Mouse (Mus musculus): ENCODE results near the gene Oprm1. TPM values are rescaled to one million over a fixed set of nuclear protein-coding genes. Genes with fewer than 3 reads are reported as not detected.

Oprm1 gene
- polyA plus RNA-seq, 1 experiment from 2014 or later: 1.00 TPM

- Histone ChIP-seq H3K36me3 (ENCODE audit: control insufficient read depth, insufficient read depth, low read length) (no peaks in the 10 kb centered on the region), H3K9me3 (ENCODE audit: control insufficient read depth, low read depth, low read length) (no peaks in the 10 kb centered on the region), H3K4me2 (replicated peaks; ENCODE audit: low read depth, low read length) (no peak overlapping the region), H3K4me1 (ENCODE audit: control insufficient read depth, insufficient read depth, low read length) (no peaks in the 10 kb centered on the region), H3K9ac (replicated peaks; ENCODE audit: low read depth, low read length) (no peak overlapping the region), H3K27ac (ENCODE audit: low read length) (no peak overlapping the region), H3K27me3 (ENCODE audit: control insufficient read depth, insufficient read depth, low read length) (no peaks in the 10 kb centered on the region), H3K4me3 (ENCODE audit: low read depth, low read length) (no peak overlapping the region)
- WGBS: 62% methylated on average over 1 of the region's 1 CpGs
- ATAC-seq (ENCODE audit: insufficient number of reproducible peaks, insufficient read depth, low FRiP score, low read depth): no peak
These were observed 210.0 kb downstream of the Oprm1 start for GRCm38 (mm10) chr10:6968334-6968733.

GRCm38 (mm10) chr10:6977843-6978242 is 219.5 kb downstream of the Oprm1 start:
- 86% methylated on average over 2 of the region's 2 CpGs for WGBS
- Histone ChIP-seq H3K9ac (replicated peaks; ENCODE audit: low read depth, low read length) (no peak overlapping the region), H3K36me3 (ENCODE audit: control insufficient read depth, insufficient read depth, low read length) (no peaks in the 10 kb centered on the region), H3K4me3 (ENCODE audit: low read depth, low read length) (no peak overlapping the region), H3K4me2 (replicated peaks; ENCODE audit: low read depth, low read length) (no peak overlapping the region), H3K27me3 (ENCODE audit: control insufficient read depth, insufficient read depth, low read length) (no peaks in the 10 kb centered on the region), H3K9me3 (ENCODE audit: control insufficient read depth, low read depth, low read length) (no peaks in the 10 kb centered on the region), H3K4me1 (ENCODE audit: control insufficient read depth, insufficient read depth, low read length) (no peaks in the 10 kb centered on the region), H3K27ac (ENCODE audit: low read length) (no peak overlapping the region)
- no peak for ATAC-seq (ENCODE audit: insufficient number of reproducible peaks, insufficient read depth, low FRiP score, low read depth)

GRCm38 (mm10) chr10:6978733-6979132 is 220.4 kb downstream of the Oprm1 start:
- WGBS: 97% methylated on average over 1 of the region's 1 CpGs
- H3K4me1 ChIP-seq (ENCODE audit: control insufficient read depth, insufficient read depth, low read length): no peaks in the 10 kb centered on the region
- H3K27ac ChIP-seq (ENCODE audit: low read length): no peak overlapping the region
- no peak overlapping the region for H3K4me3 ChIP-seq (ENCODE audit: low read depth, low read length)
- H3K4me2 ChIP-seq (replicated peaks; ENCODE audit: low read depth, low read length): no peak overlapping the region
- no peaks in the 10 kb centered on the region for H3K36me3 ChIP-seq (ENCODE audit: control insufficient read depth, insufficient read depth, low read length)
- no peak for ATAC-seq (ENCODE audit: insufficient number of reproducible peaks, insufficient read depth, low FRiP score, low read depth)
- H3K27me3 ChIP-seq (ENCODE audit: control insufficient read depth, insufficient read depth, low read length): no peaks in the 10 kb centered on the region
- H3K9me3 ChIP-seq (ENCODE audit: control insufficient read depth, low read depth, low read length): no peaks in the 10 kb centered on the region
- H3K9ac ChIP-seq (replicated peaks; ENCODE audit: low read depth, low read length): no peak overlapping the region

GRCm38 (mm10) chr10:6979216-6979615 is 220.9 kb downstream of the Oprm1 start:
- Histone ChIP-seq H3K4me1 (ENCODE audit: control insufficient read depth, insufficient read depth, low read length) (no peaks in the 10 kb centered on the region), H3K9ac (replicated peaks; ENCODE audit: low read depth, low read length) (no peak overlapping the region), H3K36me3 (ENCODE audit: control insufficient read depth, insufficient read depth, low read length) (no peaks in the 10 kb centered on the region), H3K4me3 (ENCODE audit: low read depth, low read length) (no peak overlapping the region), H3K4me2 (replicated peaks; ENCODE audit: low read depth, low read length) (no peak overlapping the region), H3K27ac (ENCODE audit: low read length) (no peak overlapping the region), H3K9me3 (ENCODE audit: control insufficient read depth, low read depth, low read length) (no peaks in the 10 kb centered on the region), H3K27me3 (ENCODE audit: control insufficient read depth, insufficient read depth, low read length) (no peaks in the 10 kb centered on the region)
- ATAC-seq (ENCODE audit: insufficient number of reproducible peaks, insufficient read depth, low FRiP score, low read depth): no peak
- 81% methylated on average over 7 of the region's 7 CpGs for WGBS

- ATAC-seq (ENCODE audit: insufficient number of reproducible peaks, insufficient read depth, low FRiP score, low read depth): no peak
These were observed 221.5 kb downstream of the Oprm1 start for GRCm38 (mm10) chr10:6979789-6980188.

GRCm38 (mm10) chr10:6980236-6980635 is 221.9 kb downstream of the Oprm1 start:
- no peaks in the 10 kb centered on the region for H3K4me1 ChIP-seq (ENCODE audit: control insufficient read depth, insufficient read depth, low read length)
- WGBS: 24% methylated on average over 6 of the region's 6 CpGs
- no peaks in the 10 kb centered on the region for H3K27me3 ChIP-seq (ENCODE audit: control insufficient read depth, insufficient read depth, low read length)
- H3K9me3 ChIP-seq (ENCODE audit: control insufficient read depth, low read depth, low read length): no peaks in the 10 kb centered on the region
- no peak for ATAC-seq (ENCODE audit: insufficient number of reproducible peaks, insufficient read depth, low FRiP score, low read depth)
- H3K36me3 ChIP-seq (ENCODE audit: control insufficient read depth, insufficient read depth, low read length): no peaks in the 10 kb centered on the region
- no peak overlapping the region for H3K27ac ChIP-seq (ENCODE audit: low read length)
- H3K4me2 ChIP-seq (replicated peaks; ENCODE audit: low read depth, low read length): peak overlapping the region; percentile 37
- no peak overlapping the region; the same call in 1 of the 2 replicates for H3K9ac ChIP-seq (replicated peaks; ENCODE audit: low read depth, low read length)
- peak overlapping the region; percentile 7; the same call in 1 of the 2 replicates for H3K4me3 ChIP-seq (ENCODE audit: low read depth, low read length)

More at GRCm38 (mm10) chr10:6979789-6980188, 221.5 kb downstream of the Oprm1 start:
- Histone ChIP-seq H3K27ac (ENCODE audit: low read length) (no peak overlapping the region), H3K4me1 (ENCODE audit: control insufficient read depth, insufficient read depth, low read length) (no peaks in the 10 kb centered on the region), H3K4me3 (ENCODE audit: low read depth, low read length) (peak overlapping the region; percentile 7; the same call in 1 of the 2 replicates), H3K27me3 (ENCODE audit: control insufficient read depth, insufficient read depth, low read length) (no peaks in the 10 kb centered on the region), H3K9me3 (ENCODE audit: control insufficient read depth, low read depth, low read length) (no peaks in the 10 kb centered on the region), H3K36me3 (ENCODE audit: control insufficient read depth, insufficient read depth, low read length) (no peaks in the 10 kb centered on the region), H3K9ac (replicated peaks; ENCODE audit: low read depth, low read length) (no peak overlapping the region; the same call in 1 of the 2 replicates), H3K4me2 (replicated peaks; ENCODE audit: low read depth, low read length) (peak overlapping the region; percentile 37)
- 54% methylated on average over 8 of the region's 8 CpGs for WGBS

- no peaks in the 10 kb centered on the region for H3K9me3 ChIP-seq (ENCODE audit: control insufficient read depth, low read depth, low read length)
- no peak overlapping the region for H3K4me2 ChIP-seq (replicated peaks; ENCODE audit: low read depth, low read length)
- H3K9ac ChIP-seq (replicated peaks; ENCODE audit: low read depth, low read length): no peak overlapping the region
- H3K27me3 ChIP-seq (ENCODE audit: control insufficient read depth, insufficient read depth, low read length): no peaks in the 10 kb centered on the region
- WGBS: 71% methylated on average over 2 of the region's 2 CpGs
- no peak overlapping the region for H3K27ac ChIP-seq (ENCODE audit: low read length)
- H3K4me1 ChIP-seq (ENCODE audit: control insufficient read depth, insufficient read depth, low read length): no peaks in the 10 kb centered on the region
- no peak for ATAC-seq (ENCODE audit: insufficient number of reproducible peaks, insufficient read depth, low FRiP score, low read depth)
- H3K4me3 ChIP-seq (ENCODE audit: low read depth, low read length): no peak overlapping the region
- H3K36me3 ChIP-seq (ENCODE audit: control insufficient read depth, insufficient read depth, low read length): no peaks in the 10 kb centered on the region
These were observed 224.4 kb downstream of the Oprm1 start for GRCm38 (mm10) chr10:6982751-6983151.

- Histone ChIP-seq H3K4me2 (replicated peaks; ENCODE audit: low read depth, low read length) (no peak overlapping the region), H3K4me3 (ENCODE audit: low read depth, low read length) (no peak overlapping the region), H3K4me1 (ENCODE audit: control insufficient read depth, insufficient read depth, low read length) (no peaks in the 10 kb centered on the region), H3K27me3 (ENCODE audit: control insufficient read depth, insufficient read depth, low read length) (no peaks in the 10 kb centered on the region), H3K36me3 (ENCODE audit: control insufficient read depth, insufficient read depth, low read length) (no peaks in the 10 kb centered on the region), H3K9me3 (ENCODE audit: control insufficient read depth, low read depth, low read length) (no peaks in the 10 kb centered on the region), H3K27ac (ENCODE audit: low read length) (no peak overlapping the region), H3K9ac (replicated peaks; ENCODE audit: low read depth, low read length) (no peak overlapping the region)
- no peak for ATAC-seq (ENCODE audit: insufficient number of reproducible peaks, insufficient read depth, low FRiP score, low read depth)
- 92% methylated on average over 2 of the region's 2 CpGs for WGBS
These were observed 225.1 kb downstream of the Oprm1 start for GRCm38 (mm10) chr10:6983431-6983830.

GRCm38 (mm10) chr10:6986246-6986645 is 227.9 kb downstream of the Oprm1 start:
- Histone ChIP-seq H3K27me3 (ENCODE audit: control insufficient read depth, insufficient read depth, low read length) (no peaks in the 10 kb centered on the region), H3K4me1 (ENCODE audit: control insufficient read depth, insufficient read depth, low read length) (no peaks in the 10 kb centered on the region), H3K4me3 (ENCODE audit: low read depth, low read length) (no peak overlapping the region), H3K27ac (ENCODE audit: low read length) (no peak overlapping the region), H3K9ac (replicated peaks; ENCODE audit: low read depth, low read length) (no peak overlapping the region), H3K36me3 (ENCODE audit: control insufficient read depth, insufficient read depth, low read length) (no peaks in the 10 kb centered on the region), H3K9me3 (ENCODE audit: control insufficient read depth, low read depth, low read length) (no peaks in the 10 kb centered on the region), H3K4me2 (replicated peaks; ENCODE audit: low read depth, low read length) (no peak overlapping the region)
- no peak for ATAC-seq (ENCODE audit: insufficient number of reproducible peaks, insufficient read depth, low FRiP score, low read depth)
- 91% methylated on average over 4 of the region's 4 CpGs for WGBS

Data from stomach, embryonic 14.5 days (tissue).